Mouse (Mus musculus): ENCODE measurements around the gene Cyp24a1. TPM values are rescaled to one million over a fixed set of nuclear protein-coding genes. Genes with fewer than 3 reads are reported as not detected.

The Cyp24a1 gene
- not detected in 2 replicates for polyA plus RNA-seq (2016; fragmentation: Nextera tagmentation; extraction: Ambion mirVana)

- Histone ChIP-seq H3K27ac (no peak within 1 kb of the TSS), H3K36me3 (no peaks in the 10 kb centered on the region), H3K9me3 (replicated peaks) (no peaks in the 10 kb centered on the region), H3K4me2 (peak within 1 kb of the TSS; percentile 40), H3K4me1 (peaks cover 6% of the 10 kb centered on the region; the same call in 1 of the 2 replicates), H3K27me3 (replicated peaks) (peaks cover 74% of the 10 kb centered on the region), H3K4me3 (no peak within 1 kb of the TSS), H3K9ac (no peak within 1 kb of the TSS)
- WGBS (ENCODE audit: insufficient replicate concordance), result under 1% methylated on average over 36 of the region's 36 CpGs
- ATAC-seq, result peak; percentile 27; the same call in 1 of the 2 replicates
These were observed at the start of gene Cyp24a1 for GRCm38 (mm10) chr2:170497091-170497566. Gene Cyp24a1, minus strand, starts transcription at chr2:170497145.

- no peaks in the 10 kb centered on the region for H3K27me3 ChIP-seq (replicated peaks)
- no peak for ATAC-seq
- no peaks in the 10 kb centered on the region for H3K4me1 ChIP-seq
- H3K27ac ChIP-seq, result no peak overlapping the region
- 39% methylated on average over 4 of the region's 4 CpGs for WGBS (ENCODE audit: insufficient replicate concordance)
- H3K36me3 ChIP-seq, result no peaks in the 10 kb centered on the region
- H3K9ac ChIP-seq, result no peak overlapping the region
- no peak overlapping the region for H3K4me3 ChIP-seq
- H3K9me3 ChIP-seq (replicated peaks), result no peaks in the 10 kb centered on the region
- no peak overlapping the region for H3K4me2 ChIP-seq
These were observed 48.8 kb upstream of the Cyp24a1 start for GRCm38 (mm10) chr2:170545745-170546144.

- 66% methylated on average over 7 of the region's 7 CpGs for WGBS (ENCODE audit: insufficient replicate concordance)
- no peaks in the 10 kb centered on the region for H3K4me1 ChIP-seq
- H3K27me3 ChIP-seq (replicated peaks), result no peaks in the 10 kb centered on the region
- no peak for ATAC-seq
- H3K4me2 ChIP-seq, result no peak overlapping the region
- H3K27ac ChIP-seq, result no peak overlapping the region
- no peak overlapping the region for H3K4me3 ChIP-seq
- H3K9ac ChIP-seq, result no peak overlapping the region
- H3K36me3 ChIP-seq, result no peaks in the 10 kb centered on the region
- no peaks in the 10 kb centered on the region for H3K9me3 ChIP-seq (replicated peaks)
These were observed 48.0 kb upstream of the Cyp24a1 start for GRCm38 (mm10) chr2:170544950-170545349.

GRCm38 (mm10) chr2:170544159-170544558 is 47.2 kb upstream of the Cyp24a1 start:
- no peak overlapping the region for H3K4me2 ChIP-seq
- WGBS (ENCODE audit: insufficient replicate concordance), result 54% methylated on average over 3 of the region's 3 CpGs
- H3K4me3 ChIP-seq, result no peak overlapping the region
- ATAC-seq, result no peak
- no peaks in the 10 kb centered on the region for H3K36me3 ChIP-seq
- no peak overlapping the region for H3K9ac ChIP-seq
- no peaks in the 10 kb centered on the region for H3K27me3 ChIP-seq (replicated peaks)
- no peaks in the 10 kb centered on the region for H3K4me1 ChIP-seq
- H3K9me3 ChIP-seq (replicated peaks), result no peaks in the 10 kb centered on the region
- no peak overlapping the region for H3K27ac ChIP-seq

- Histone ChIP-seq H3K27me3 (replicated peaks) (no peaks in the 10 kb centered on the region), H3K9ac (no peak overlapping the region), H3K27ac (no peak overlapping the region), H3K4me2 (no peak overlapping the region), H3K4me1 (no peaks in the 10 kb centered on the region), H3K4me3 (no peak overlapping the region), H3K9me3 (replicated peaks) (no peaks in the 10 kb centered on the region), H3K36me3 (no peaks in the 10 kb centered on the region)
- WGBS (ENCODE audit: insufficient replicate concordance), result 73% methylated on average over 5 of the region's 5 CpGs
- no peak for ATAC-seq
These were observed 46.7 kb upstream of the Cyp24a1 start for GRCm38 (mm10) chr2:170543625-170544024.

- no peaks in the 10 kb centered on the region for H3K36me3 ChIP-seq
- WGBS (ENCODE audit: insufficient replicate concordance), result 65% methylated on average over 9 of the region's 9 CpGs
- no peak overlapping the region for H3K4me3 ChIP-seq
- no peaks in the 10 kb centered on the region for H3K27me3 ChIP-seq (replicated peaks)
- no peak for ATAC-seq
- H3K4me1 ChIP-seq, result no peaks in the 10 kb centered on the region
- no peak overlapping the region for H3K27ac ChIP-seq
- no peak overlapping the region for H3K4me2 ChIP-seq
- H3K9ac ChIP-seq, result no peak overlapping the region
- H3K9me3 ChIP-seq (replicated peaks), result no peaks in the 10 kb centered on the region
These were observed 42.3 kb upstream of the Cyp24a1 start for GRCm38 (mm10) chr2:170539211-170539610.

- Histone ChIP-seq H3K4me1 (no peaks in the 10 kb centered on the region), H3K36me3 (no peaks in the 10 kb centered on the region), H3K9me3 (replicated peaks) (no peaks in the 10 kb centered on the region), H3K4me2 (no peak overlapping the region), H3K27ac (no peak overlapping the region), H3K9ac (no peak overlapping the region), H3K27me3 (replicated peaks) (no peaks in the 10 kb centered on the region), H3K4me3 (no peak overlapping the region)
- no peak for ATAC-seq
These were observed 38.9 kb upstream of the Cyp24a1 start for GRCm38 (mm10) chr2:170535841-170536240.

GRCm38 (mm10) chr2:170534803-170535174 is 37.8 kb upstream of the Cyp24a1 start:
- Histone ChIP-seq H3K9ac (no peak overlapping the region), H3K4me3 (no peak overlapping the region), H3K4me2 (no peak overlapping the region), H3K27ac (no peak overlapping the region), H3K4me1 (no peaks in the 10 kb centered on the region), H3K27me3 (replicated peaks) (no peaks in the 10 kb centered on the region), H3K9me3 (replicated peaks) (no peaks in the 10 kb centered on the region), H3K36me3 (no peaks in the 10 kb centered on the region)
- no peak for ATAC-seq
- WGBS (ENCODE audit: insufficient replicate concordance), result 86% methylated on average over 11 of the region's 11 CpGs

- Histone ChIP-seq H3K4me2 (no peak overlapping the region), H3K36me3 (no peaks in the 10 kb centered on the region), H3K9me3 (replicated peaks) (no peaks in the 10 kb centered on the region), H3K9ac (no peak overlapping the region), H3K4me3 (no peak overlapping the region), H3K27me3 (replicated peaks) (no peaks in the 10 kb centered on the region), H3K27ac (no peak overlapping the region), H3K4me1 (no peaks in the 10 kb centered on the region)
- WGBS (ENCODE audit: insufficient replicate concordance), result 33% methylated on average over 11 of the region's 12 CpGs
- ATAC-seq, result peak; percentile 51
These were observed 37.3 kb upstream of the Cyp24a1 start for GRCm38 (mm10) chr2:170534116-170534802.

- no peak for ATAC-seq
- Histone ChIP-seq H3K9ac (no peak overlapping the region), H3K4me3 (no peak overlapping the region), H3K27me3 (replicated peaks) (no peaks in the 10 kb centered on the region), H3K36me3 (no peaks in the 10 kb centered on the region), H3K4me1 (no peaks in the 10 kb centered on the region), H3K4me2 (no peak overlapping the region), H3K27ac (no peak overlapping the region), H3K9me3 (replicated peaks) (no peaks in the 10 kb centered on the region)
- 74% methylated on average over 3 of the region's 3 CpGs for WGBS (ENCODE audit: insufficient replicate concordance)
These were observed 33.3 kb upstream of the Cyp24a1 start for GRCm38 (mm10) chr2:170530256-170530655.

GRCm38 (mm10) chr2:170529766-170530165 is 32.8 kb upstream of the Cyp24a1 start:
- H3K9ac ChIP-seq, result no peak overlapping the region
- 73% methylated on average over 7 of the region's 7 CpGs for WGBS (ENCODE audit: insufficient replicate concordance)
- ATAC-seq, result no peak
- H3K27ac ChIP-seq, result no peak overlapping the region
- H3K4me1 ChIP-seq, result no peaks in the 10 kb centered on the region
- H3K4me3 ChIP-seq, result no peak overlapping the region
- no peaks in the 10 kb centered on the region for H3K9me3 ChIP-seq (replicated peaks)
- no peaks in the 10 kb centered on the region for H3K27me3 ChIP-seq (replicated peaks)
- no peak overlapping the region for H3K4me2 ChIP-seq
- H3K36me3 ChIP-seq, result no peaks in the 10 kb centered on the region

GRCm38 (mm10) chr2:170528061-170528460 is 31.1 kb upstream of the Cyp24a1 start:
- Histone ChIP-seq H3K4me3 (no peak overlapping the region), H3K9ac (no peak overlapping the region), H3K27ac (no peak overlapping the region), H3K27me3 (replicated peaks) (no peaks in the 10 kb centered on the region), H3K9me3 (replicated peaks) (no peaks in the 10 kb centered on the region), H3K4me2 (no peak overlapping the region), H3K4me1 (no peaks in the 10 kb centered on the region), H3K36me3 (no peaks in the 10 kb centered on the region)
- no peak for ATAC-seq
- 86% methylated on average over 16 of the region's 16 CpGs for WGBS (ENCODE audit: insufficient replicate concordance)

- Histone ChIP-seq H3K27me3 (replicated peaks) (no peaks in the 10 kb centered on the region), H3K9me3 (replicated peaks) (no peaks in the 10 kb centered on the region), H3K9ac (no peak overlapping the region), H3K27ac (no peak overlapping the region), H3K4me3 (no peak overlapping the region), H3K4me1 (no peaks in the 10 kb centered on the region), H3K36me3 (no peaks in the 10 kb centered on the region), H3K4me2 (no peak overlapping the region)
- 65% methylated on average over 8 of the region's 8 CpGs for WGBS (ENCODE audit: insufficient replicate concordance)
- ATAC-seq, result no peak
These were observed 29.6 kb upstream of the Cyp24a1 start for GRCm38 (mm10) chr2:170526513-170526912.
